ENCODE assay signal across 8 mouse cellular contexts in the genomic region with DNA sequence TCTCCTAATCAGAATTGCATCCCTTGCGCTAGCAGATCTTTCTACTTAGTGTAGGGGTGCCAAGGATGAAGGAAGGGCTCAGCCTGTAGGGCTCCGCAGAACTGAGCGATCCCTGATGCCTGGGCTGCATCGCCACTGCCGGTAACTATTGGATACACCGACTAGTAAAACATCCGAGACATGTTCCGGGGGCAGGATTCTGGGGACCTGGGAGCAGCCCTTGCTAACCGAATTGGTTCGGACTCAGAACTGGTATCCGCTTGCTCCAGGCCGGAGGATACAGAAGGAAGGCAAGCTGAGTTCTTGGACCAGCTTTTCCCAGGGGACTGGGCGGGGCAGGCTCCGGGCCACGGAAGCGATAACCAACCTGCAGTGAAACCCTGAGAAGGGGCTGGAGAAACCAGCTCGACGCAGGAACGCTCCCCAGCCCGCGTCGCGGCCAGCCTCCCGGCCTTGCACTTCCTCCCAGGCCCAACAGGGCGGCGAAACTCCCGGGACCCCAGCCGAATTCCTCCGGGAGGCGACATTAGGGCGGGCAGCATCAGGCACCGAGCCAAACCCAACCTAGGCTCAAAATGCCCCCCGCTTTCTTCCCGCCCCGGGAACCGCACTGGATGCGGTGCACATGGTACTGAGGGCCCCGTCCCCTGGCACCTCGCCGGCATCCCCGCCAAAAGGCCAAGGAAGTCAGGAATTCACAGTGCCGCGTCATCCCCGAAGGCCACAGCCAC.
DNase-seq lines count a peak whose midpoint lies in the region; TF ChIP-seq lines count a peak whose summit lies in the region.

No protein-coding gene starts in this region.

- TF ChIP-seq CTCF in gastrocnemius, adult 2 months (IDR thresholded peaks at IDR 0.05) = peak; percentile 65
- peak; percentile 11 to 55 (median 22); a peak in 4 of 6 replicates for TF ChIP-seq CTCF in MEL (IDR thresholded peaks at IDR 0.05 in 2 of 3, conservative IDR thresholded peaks at IDR 0.05 in 1 of 3; ENCODE audit: control insufficient read depth in 1 of 3, insufficient read depth in 1 of 3, low read depth in 2 of 3, low read length in 3 of 3, poor library complexity in 1 of 3, severe bottlenecking in 1 of 3)
- TF ChIP-seq CTCF in kidney, adult 2 months (conservative IDR thresholded peaks at IDR 0.05; ENCODE audit: insufficient read depth, insufficient read length, low read depth, low read length) = peak; percentile 34; the same call in 1 of the 2 replicates

- H3K36me3 ChIP-seq in MEL (ENCODE audit: control insufficient read depth in 1 of 2, insufficient read depth in 2 of 2, low read length in 2 of 2) = no peaks in the 10 kb centered on the region
- no peaks in the 10 kb centered on the region for H3K36me3 ChIP-seq in forebrain, embryonic 10.5 days (replicated peaks)
- H3K36me3 ChIP-seq in kidney, adult 2 months (ENCODE audit: control insufficient read depth, insufficient read depth, low read length) = no peaks in the 10 kb centered on the region

- peaks cover 0 to 6% of the 10 kb centered on the region in 2 experiments; a peak in 2 of 4 replicates for H3K4me1 ChIP-seq in MEL (ENCODE audit: control insufficient read depth in 1 of 2, insufficient read depth in 2 of 2, low read length in 2 of 2)
- H3K4me1 ChIP-seq in forebrain, embryonic 10.5 days = peaks cover 88% of the 10 kb centered on the region
- H3K4me1 ChIP-seq in kidney, adult 2 months (ENCODE audit: control insufficient read depth, insufficient read depth, low read length) = peaks cover 4% of the 10 kb centered on the region; the same call in 1 of the 2 replicates

- H3K4me3 ChIP-seq in gastrocnemius, adult 2 months = peak overlapping the region; percentile 67
- peak overlapping the region; percentile 74 to 77 for H3K4me3 ChIP-seq in MEL (ENCODE audit: control insufficient read depth in 1 of 2, insufficient read depth in 1 of 2, low read depth in 2 of 2, low read length in 2 of 2)
- H3K4me3 ChIP-seq in forebrain, embryonic 10.5 days = peak overlapping the region; percentile 45
- H3K4me3 ChIP-seq in kidney, adult 2 months (ENCODE audit: insufficient read depth, low read depth, low read length) = peak overlapping the region; percentile 48

- TF ChIP-seq RAD21 in MEL (IDR thresholded peaks at IDR 0.05; ENCODE audit: low read depth, low read length) = no peak

- no peak overlapping the region for H3K27ac ChIP-seq in gastrocnemius, adult 2 months
- H3K27ac ChIP-seq in MEL (ENCODE audit: control insufficient read depth, low read depth, low read length) = no peak overlapping the region
- peak overlapping the region; percentile 76 for H3K27ac ChIP-seq in forebrain, embryonic 10.5 days
- H3K27ac ChIP-seq in kidney, adult 2 months (ENCODE audit: insufficient read depth, low read depth, low read length) = no peak overlapping the region

- no peak for TF ChIP-seq POLR2A in MEL (IDR thresholded peaks at IDR 0.05; ENCODE audit: control insufficient read depth in 1 of 2, insufficient read depth in 1 of 2, low read depth in 1 of 2, low read length in 2 of 2, poor library complexity in 1 of 2)
- TF ChIP-seq POLR2A in kidney, adult 2 months (IDR thresholded peaks at IDR 0.05; ENCODE audit: low read depth, low read length) = no peak

- H3K9ac ChIP-seq in MEL (ENCODE audit: control insufficient read depth, low read depth, low read length, poor library complexity, severe bottlenecking) = peak overlapping the region; percentile 68

- H3K79me2 ChIP-seq in MEL (ENCODE audit: control insufficient read depth, insufficient read depth, low read length, poor library complexity) = no peaks in the 10 kb centered on the region; the same call in 1 of the 2 replicates

- no peaks in the 10 kb centered on the region for H3K27me3 ChIP-seq in MEL (ENCODE audit: control insufficient read depth in 1 of 2, insufficient read depth in 2 of 2, low read length in 2 of 2)
- H3K27me3 ChIP-seq in forebrain, embryonic 10.5 days (ENCODE audit: poor library complexity, severe bottlenecking) = peaks cover 100% of the 10 kb centered on the region
- H3K27me3 ChIP-seq in kidney, adult 2 months (replicated peaks; ENCODE audit: control insufficient read depth, insufficient read depth, low read length) = peaks cover 6% of the 10 kb centered on the region

- WGBS in forebrain, embryonic 10.5 days = 1% methylated on average over 44 of the region's 44 CpGs
- WGBS in kidney, adult 2 months = 3% methylated on average over 44 of the region's 44 CpGs

- TF ChIP-seq EP300 in MEL (IDR thresholded peaks at IDR 0.05; ENCODE audit: low read depth in 1 of 2, low read length in 2 of 2) = no peak

- peak; percentile 42 for DNase-seq in gastrocnemius, adult 2 months
- DNase-seq in gastrocnemius, postnatal 25 days = no peak
- DNase-seq in MEL (ENCODE audit: low read depth, low spot score) = no peak
- peak; percentile 45 for DNase-seq in forebrain, embryonic 10.5 days (ENCODE audit: extremely low spot score, low spot score)
- DNase-seq in kidney, adult 2 months = peak; percentile 29
- peak; percentile 34 for DNase-seq in lung, postnatal 14 days
- DNase-seq in testis, postnatal 14 days (ENCODE audit: low spot score) = peak; percentile 30
- no peak for DNase-seq in cerebellum, adult 11 months

- intact Hi-C loops in gastrocnemius, adult 2 months (cut with DNase I) = no loop called here

- no peaks in the 10 kb centered on the region for H3K9me3 ChIP-seq in MEL (replicated peaks; ENCODE audit: insufficient read depth, low read length)
- no peaks in the 10 kb centered on the region for H3K9me3 ChIP-seq in forebrain, embryonic 10.5 days

TF ChIP-seq in MEL, 35 proteins besides CTCF, POLR2A, EP300 and RAD21:
- TF ChIP-seq SMC3 (IDR thresholded peaks at IDR 0.05; ENCODE audit: low read depth, low read length) (no peak), NELFE (IDR thresholded peaks at IDR 0.05; ENCODE audit: low read depth, low read length) (no peak), MYB (IDR thresholded peaks at IDR 0.05; ENCODE audit: low read depth, low read length) (no peak), ZKSCAN1 (IDR thresholded peaks at IDR 0.05; ENCODE audit: low read depth, low read length) (no peak), POLR2AphosphoS2 (IDR thresholded peaks at IDR 0.05; ENCODE audit: low read length) (no peak), E2F4 (IDR thresholded peaks at IDR 0.05; ENCODE audit: borderline replicate concordance, low read depth, low read length) (no peak), TAL1 (IDR thresholded peaks at IDR 0.05; ENCODE audit: low read length) (no peak), ZMIZ1 (IDR thresholded peaks at IDR 0.05; ENCODE audit: low read depth, low read length) (no peak), TCF12 (IDR thresholded peaks at IDR 0.05; ENCODE audit: low read depth, low read length) (no peak), ZC3H11A (IDR thresholded peaks at IDR 0.05; ENCODE audit: low read depth, low read length) (no peak), UBTF (IDR thresholded peaks at IDR 0.05; ENCODE audit: borderline replicate concordance, insufficient read depth, low read depth, low read length) (no peak), KAT2A (conservative IDR thresholded peaks at IDR 0.05; ENCODE audit: low read depth, low read length) (no peak)

Comparison
In these comparisons a context has a peak if more than half of its experiments do, and no peak if none do; other contexts are left out.
1. DNase-seq: peak in gastrocnemius, adult 2 months (single experiment), forebrain, embryonic 10.5 days (single experiment), kidney, adult 2 months (single experiment), lung, postnatal 14 days (single experiment) and testis, postnatal 14 days (single experiment); none in gastrocnemius, postnatal 25 days (single experiment), MEL (single experiment) and cerebellum, adult 11 months (single experiment).
2. Peak in every context shown above with its lines, with median percentiles within 50 percentile points of each other: H3K4me3 ChIP-seq and CTCF ChIP-seq.